ENCODE assay signal across 8 mouse cellular contexts in the genomic region with DNA sequence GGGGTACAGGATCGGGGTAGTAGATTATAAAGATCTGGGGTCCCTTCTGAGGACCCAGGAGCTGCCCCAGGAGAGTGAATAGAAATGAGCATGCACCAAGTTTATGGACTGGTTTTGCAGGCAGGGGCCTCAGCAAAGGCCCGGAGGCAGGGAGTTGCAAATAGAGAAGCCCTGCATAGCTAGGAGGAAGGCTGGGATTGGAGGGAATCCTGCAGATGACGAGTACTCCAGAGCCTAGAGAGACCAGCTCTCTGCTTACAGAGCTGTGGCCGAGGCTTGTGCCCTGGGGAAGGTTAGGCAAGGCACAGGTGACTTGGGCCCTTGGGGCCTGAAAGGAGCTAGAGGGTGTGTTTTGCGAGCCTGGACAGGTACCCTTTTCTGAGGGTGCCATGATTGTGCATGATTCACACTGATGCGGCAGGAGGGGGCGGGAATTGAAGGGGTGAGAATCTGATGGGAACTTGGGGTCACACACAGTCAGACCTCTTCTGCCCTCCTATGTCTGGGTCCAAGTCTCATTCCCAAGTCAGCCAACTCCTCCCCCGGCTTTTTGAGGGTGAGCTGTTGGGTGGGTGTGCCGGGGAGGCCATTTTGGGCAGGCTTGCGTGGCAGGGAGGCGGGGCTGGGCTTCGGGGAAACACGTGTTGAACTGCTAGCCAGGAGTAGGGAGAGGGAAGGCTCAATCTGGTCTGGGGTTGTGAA. TPM values are rescaled to one million over a fixed set of nuclear protein-coding genes. Genes with fewer than 3 reads are reported as not detected.
A peak's percentile ranks its signal among the peaks of the same experiment; 100 is the strongest.
DNase-seq lines count a peak whose midpoint lies in the region; ATAC-seq and TF ChIP-seq lines count a peak whose summit lies in the region.

No protein-coding gene starts in this region.

- peaks cover 35% of the 10 kb centered on the region for H3K4me1 ChIP-seq in hindbrain, embryonic 16.5 days (ENCODE audit: control insufficient read depth, insufficient read depth, low read depth, low read length)
- H3K4me1 ChIP-seq in limb, embryonic 12.5 days (replicated peaks) = peaks cover 34% of the 10 kb centered on the region
- peaks cover 26% of the 10 kb centered on the region for H3K4me1 ChIP-seq in neural tube, embryonic 11.5 days (ENCODE audit: control insufficient read depth, insufficient read depth, low read length)

- peak overlapping the region; percentile 97 for H3K4me3 ChIP-seq in C2C12 (ENCODE audit: insufficient read depth, poor library complexity, severe bottlenecking)
- peak overlapping the region; percentile 96 for H3K4me3 ChIP-seq in hindbrain, embryonic 16.5 days (ENCODE audit: low read length)
- H3K4me3 ChIP-seq in limb, embryonic 12.5 days (replicated peaks) = peak overlapping the region; percentile 99
- peak overlapping the region; percentile 100 for H3K4me3 ChIP-seq in neural tube, embryonic 11.5 days (ENCODE audit: low read depth, low read length)

- H3K27ac ChIP-seq in hindbrain, embryonic 16.5 days (ENCODE audit: low read depth, low read length) = peak overlapping the region; percentile 97
- peak overlapping the region; percentile 98 for H3K27ac ChIP-seq in limb, embryonic 12.5 days
- H3K27ac ChIP-seq in neural tube, embryonic 11.5 days (ENCODE audit: low read depth, low read length) = peak overlapping the region; percentile 97; the same call in 1 of the 2 replicates

- H3ac ChIP-seq in C2C12 (ENCODE audit: control insufficient read depth, insufficient read length, low read depth) = peak overlapping the region; percentile 67

- H3K4me2 ChIP-seq in hindbrain, embryonic 16.5 days (ENCODE audit: low read length) = peak overlapping the region; percentile 97
- H3K4me2 ChIP-seq in limb, embryonic 12.5 days = peak overlapping the region; percentile 98
- peak overlapping the region; percentile 87 for H3K4me2 ChIP-seq in neural tube, embryonic 11.5 days (ENCODE audit: low read depth)

- peak; percentile 24; the same call in 1 of the 2 replicates for ATAC-seq in frontal cortex, adult (ENCODE audit: low TSS enrichment)
- no peak for ATAC-seq in hindbrain, embryonic 16.5 days
- ATAC-seq in limb, embryonic 12.5 days (ENCODE audit: insufficient number of reproducible peaks, insufficient read depth, low FRiP score, low TSS enrichment, low read depth) = no peak
- no peak for ATAC-seq in neural tube, embryonic 11.5 days (ENCODE audit: insufficient read depth, low FRiP score, low TSS enrichment)

- peaks cover 78% of the 10 kb centered on the region for H3K79me3 ChIP-seq in C2C12 (ENCODE audit: low read depth)

- TF ChIP-seq CTCF in C2C12 (IDR thresholded peaks at IDR 0.05; ENCODE audit: control insufficient read depth, insufficient read depth, insufficient read length) = no peak

- peaks cover 43% of the 10 kb centered on the region for H3K36me3 ChIP-seq in C2C12 (ENCODE audit: control insufficient read depth, insufficient read depth)
- no peaks in the 10 kb centered on the region for H3K36me3 ChIP-seq in hindbrain, embryonic 16.5 days (ENCODE audit: control insufficient read depth, insufficient read depth, low read length)
- H3K36me3 ChIP-seq in limb, embryonic 12.5 days = peaks cover 39% of the 10 kb centered on the region
- H3K36me3 ChIP-seq in neural tube, embryonic 11.5 days (ENCODE audit: control insufficient read depth, insufficient read depth, low read length) = peaks cover 14% of the 10 kb centered on the region

- peak overlapping the region; percentile 97 for H3K9ac ChIP-seq in hindbrain, embryonic 16.5 days (ENCODE audit: low read depth, low read length)
- peak overlapping the region; percentile 100 for H3K9ac ChIP-seq in limb, embryonic 12.5 days (replicated peaks)
- peak overlapping the region; percentile 100 for H3K9ac ChIP-seq in neural tube, embryonic 11.5 days (ENCODE audit: low read length)

- 2% methylated on average over 13 of the region's 13 CpGs for WGBS in hindbrain, embryonic 16.5 days
- WGBS in limb, embryonic 12.5 days = 7% methylated on average over 13 of the region's 13 CpGs
- WGBS in neural tube, embryonic 11.5 days = 8% methylated on average over 13 of the region's 13 CpGs

- no peaks in the 10 kb centered on the region for H3K27me3 ChIP-seq in C2C12 (ENCODE audit: control insufficient read depth, insufficient read depth, insufficient read length)
- H3K27me3 ChIP-seq in hindbrain, embryonic 16.5 days (replicated peaks; ENCODE audit: control insufficient read depth, insufficient read depth, low read length) = no peaks in the 10 kb centered on the region
- H3K27me3 ChIP-seq in limb, embryonic 12.5 days = no peaks in the 10 kb centered on the region
- H3K27me3 ChIP-seq in neural tube, embryonic 11.5 days (ENCODE audit: control insufficient read depth, insufficient read depth, low read length) = no peaks in the 10 kb centered on the region

- H3K9me3 ChIP-seq in hindbrain, embryonic 16.5 days (ENCODE audit: control insufficient read depth, low read length) = no peaks in the 10 kb centered on the region
- no peaks in the 10 kb centered on the region for H3K9me3 ChIP-seq in limb, embryonic 12.5 days
- no peaks in the 10 kb centered on the region for H3K9me3 ChIP-seq in neural tube, embryonic 11.5 days (ENCODE audit: control insufficient read depth, low read length)

- DNase-seq in adrenal gland, postnatal 14 days = peak; percentile 76
- DNase-seq in neural tube, embryonic 11.5 days (ENCODE audit: low spot score) = peak; percentile 73
- no peak for DNase-seq in spleen, adult 18-20 months
- no peak for DNase-seq in thymus, postnatal 0 days (ENCODE audit: low spot score)

- peaks cover 85% of the 10 kb centered on the region for H3K79me2 ChIP-seq in C2C12 (ENCODE audit: control insufficient read depth, insufficient read depth)

TF ChIP-seq in C2C12, 6 proteins besides CTCF, POLR2A, EP300 and RAD21:
- TF ChIP-seq USF1 (IDR thresholded peaks at IDR 0.05; ENCODE audit: low read depth) (peak; percentile 48), MYOD1 (IDR thresholded peaks at IDR 0.05; ENCODE audit: control insufficient read depth, insufficient read length, low read depth) (no peak), MAX (IDR thresholded peaks at IDR 0.05) (peak; percentile 97)

RNA-seq across cellular contexts. Expression of a gene that starts 3.0 kb away (rescaled TPM):
- polyA plus RNA-seq in C2C12 (2012; fragmentation: generic; extraction: Trizol) = 583 TPM
- total RNA-seq in adrenal gland, postnatal 14 days (2021) = 62.0 and 75.3 TPM in 2 replicates
- polyA plus RNA-seq in hindbrain, embryonic 16.5 days (2015; fragmentation: Nextera tagmentation; extraction: Ambion mirVana) = 478 and 522 TPM in 2 replicates
- polyA plus RNA-seq in limb, embryonic 12.5 days (2016; fragmentation: Nextera tagmentation; extraction: Ambion mirVana) = 576 and 587 TPM in 2 replicates
- 664 and 698 TPM in 2 replicates for polyA plus RNA-seq in neural tube, embryonic 11.5 days (2014; fragmentation: Nextera tagmentation; extraction: Ambion mirVana)
- polyA plus RNA-seq in thymus, postnatal 0 days (2015; fragmentation: Nextera tagmentation; extraction: Ambion mirVana) = 33.5 and 37.0 TPM in 2 replicates

RNA-seq across cellular contexts. Expression of a gene that starts 56.6 kb away (rescaled TPM):
- polyA plus RNA-seq in C2C12 (2012; fragmentation: generic; extraction: Trizol) = 6,665 TPM
- 2,967 and 3,254 TPM in 2 replicates for total RNA-seq in adrenal gland, postnatal 14 days (2021)
- 11,512 and 13,219 TPM in 2 replicates for polyA plus RNA-seq in hindbrain, embryonic 16.5 days (2015; fragmentation: Nextera tagmentation; extraction: Ambion mirVana)
- 12,553 and 13,538 TPM in 2 replicates for polyA plus RNA-seq in limb, embryonic 12.5 days (2016; fragmentation: Nextera tagmentation; extraction: Ambion mirVana)
- 15,839 and 16,684 TPM in 2 replicates for polyA plus RNA-seq in neural tube, embryonic 11.5 days (2014; fragmentation: Nextera tagmentation; extraction: Ambion mirVana)
- polyA plus RNA-seq in thymus, postnatal 0 days (2015; fragmentation: Nextera tagmentation; extraction: Ambion mirVana) = 27,108 and 27,970 TPM in 2 replicates

Comparison
In these comparisons a context has a peak if more than half of its experiments do, and no peak if none do; other contexts are left out.
1. DNase-seq: peak in adrenal gland, postnatal 14 days (single experiment) and neural tube, embryonic 11.5 days (single experiment); none in spleen, adult 18-20 months (0 of 2) and thymus, postnatal 0 days (single experiment).
2. RNA of a gene that starts 3.0 kb away (polyA plus RNA-seq): 664 to 698 TPM in neural tube, embryonic 11.5 days, 583 TPM in C2C12 (single experiment), 576 to 587 TPM in limb, embryonic 12.5 days and 478 to 522 TPM in hindbrain, embryonic 16.5 days; 33.5 to 37.0 TPM in thymus, postnatal 0 days; every median in the first group is over 10 times any median in the second.
3. Peak in every context shown above with its lines, with median percentiles within 50 percentile points of each other: H3K4me3 ChIP-seq, H3K27ac ChIP-seq, H3K4me2 ChIP-seq and H3K9ac ChIP-seq.